Mouse (Mus musculus): ENCODE data around the gene Rad51ap2.

Rad51ap2 gene

DNA sequence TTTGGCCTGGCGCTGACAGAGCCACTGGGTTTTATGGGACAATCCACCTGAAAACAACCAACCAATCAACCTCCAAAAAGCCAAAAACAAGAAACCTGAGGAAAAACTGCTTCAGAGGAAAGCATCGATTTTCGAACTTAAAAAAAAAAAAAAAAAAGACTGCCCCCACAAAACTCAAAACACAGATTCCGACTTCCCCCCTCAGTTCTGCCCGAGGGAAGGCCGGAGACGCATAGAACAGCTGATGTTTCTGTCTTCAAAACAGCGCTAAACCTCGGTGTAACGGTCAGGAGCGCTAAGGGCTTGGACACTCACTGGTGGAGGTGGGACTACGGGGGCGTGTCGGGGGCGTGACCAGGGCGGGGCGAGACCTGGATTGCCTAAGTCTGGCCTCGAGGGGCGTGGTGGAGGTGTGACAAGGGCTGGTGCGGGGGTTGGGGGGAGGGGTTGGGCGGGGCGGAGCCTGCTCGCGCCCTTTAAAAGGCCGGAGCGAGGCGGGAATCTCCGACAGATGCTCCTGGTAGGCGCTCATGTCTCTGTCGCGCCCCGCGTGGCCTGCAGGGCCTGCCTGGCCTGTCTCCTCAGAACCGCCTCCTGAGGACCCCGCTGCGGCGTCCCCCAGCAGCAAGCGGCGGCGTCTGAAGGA lies at the start of gene Rad51ap2:
Gene Rad51ap2, plus strand, starts transcription at position 531 of the 646 bp plus-strand sequence.
- no peak for DNase-seq (ENCODE audit: extremely low spot score, low read depth, low spot score)

DNA sequence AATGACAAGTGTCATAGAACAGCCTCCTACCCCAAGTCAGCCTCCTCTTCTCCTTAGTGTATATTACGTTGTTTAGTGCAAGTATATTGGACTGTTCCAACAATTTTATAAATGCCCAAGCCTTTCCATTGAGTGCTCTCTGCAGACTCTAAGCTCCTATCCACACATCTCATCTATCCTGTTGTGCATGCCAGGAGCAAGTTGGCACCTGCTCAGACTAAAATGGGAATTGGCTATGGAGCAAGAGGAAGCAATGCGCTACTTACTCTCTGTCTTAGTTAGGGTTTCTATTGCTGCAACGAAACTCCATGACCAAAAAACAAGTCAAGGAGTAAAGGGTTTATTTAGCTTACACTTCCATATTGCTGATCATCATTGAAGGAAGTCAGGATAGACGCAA lies 48.2 kb upstream of the Rad51ap2 start:
- no peak for DNase-seq (ENCODE audit: extremely low spot score, low read depth, low spot score)

DNA sequence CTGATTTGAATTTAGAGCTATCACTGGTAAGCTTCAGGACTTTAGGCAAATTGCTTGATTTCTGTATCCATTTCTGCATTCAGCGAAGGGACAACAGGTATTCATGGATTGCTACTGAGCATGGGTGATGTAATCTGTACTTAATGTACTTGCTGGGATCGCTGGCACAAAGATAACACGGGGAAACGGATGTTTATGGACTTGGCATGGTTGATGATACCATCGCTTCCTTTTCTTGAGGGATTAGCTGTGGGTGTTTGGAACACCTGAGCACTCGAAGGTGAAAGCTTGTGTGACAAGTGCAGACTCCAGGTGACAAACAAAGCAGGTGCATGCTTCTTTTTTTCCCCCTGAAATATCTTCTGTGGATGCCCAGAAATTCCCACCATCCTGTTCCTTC lies 37.8 kb upstream of the Rad51ap2 start:
- DNase-seq (ENCODE audit: extremely low spot score, low read depth, low spot score), result no peak

DNA sequence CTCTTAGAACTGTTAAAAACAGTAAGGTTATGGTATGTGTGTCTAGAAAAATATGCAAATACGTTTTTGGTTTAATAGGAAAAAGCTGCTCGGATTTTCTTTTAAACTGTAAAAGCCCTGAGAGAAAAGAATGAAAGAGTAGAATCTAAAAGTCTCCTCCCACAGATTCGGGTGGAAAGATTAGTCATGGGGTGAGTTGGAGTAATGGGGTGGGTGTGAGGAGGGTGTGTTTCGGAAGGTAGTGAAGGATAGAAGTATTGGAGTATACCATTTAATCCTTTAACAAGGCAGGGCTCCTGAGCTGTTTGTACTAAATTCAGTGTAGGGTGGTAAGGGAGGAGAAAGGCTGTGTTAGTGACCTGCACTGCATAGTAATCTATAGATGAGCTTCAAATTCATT lies 28.5 kb upstream of the Rad51ap2 start:
- no peak for DNase-seq (ENCODE audit: extremely low spot score, low read depth, low spot score)

DNA sequence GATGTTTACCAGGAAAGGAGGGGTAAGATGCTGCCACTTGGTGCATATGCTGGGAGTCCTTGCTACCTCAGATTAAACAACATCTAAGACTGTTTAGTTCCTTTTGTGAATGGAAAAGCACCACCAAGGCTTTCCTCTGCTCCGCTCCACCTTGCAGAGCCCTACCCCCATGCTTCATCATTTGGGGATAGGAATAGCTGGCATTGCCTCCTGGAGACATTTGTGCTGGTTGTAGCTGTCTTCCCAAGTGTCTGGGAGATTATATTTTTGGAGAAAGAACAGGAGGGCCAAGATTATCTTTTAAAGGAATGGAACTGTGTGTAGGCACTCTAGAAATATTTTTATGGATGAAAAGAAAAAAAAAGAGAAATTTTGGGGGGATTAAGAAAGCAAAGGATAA lies 22.8 kb upstream of the Rad51ap2 start:
- no peak for DNase-seq (ENCODE audit: extremely low spot score, low read depth, low spot score)

DNA sequence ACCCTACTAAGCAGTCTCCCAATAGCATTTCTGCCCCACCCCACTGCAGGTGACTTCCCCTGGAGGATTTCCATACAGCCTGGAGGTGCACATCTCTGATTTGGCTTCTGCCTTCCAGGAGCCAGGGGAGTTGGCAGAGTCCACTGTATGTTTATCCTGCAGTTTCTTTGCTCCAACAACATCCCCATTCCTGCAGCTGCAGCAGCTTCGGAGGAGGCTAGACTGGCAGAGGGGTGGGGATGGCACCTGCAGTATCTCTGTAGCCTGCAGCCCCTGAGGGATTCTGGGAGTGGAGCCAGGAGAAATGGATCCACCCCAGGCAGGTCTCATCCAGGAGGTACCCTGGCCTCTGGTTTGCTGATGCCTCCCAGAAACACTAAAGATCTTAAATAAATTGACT lies 22.2 kb upstream of the Rad51ap2 start:
- DNase-seq (ENCODE audit: extremely low spot score, low read depth, low spot score), result no peak

DNA sequence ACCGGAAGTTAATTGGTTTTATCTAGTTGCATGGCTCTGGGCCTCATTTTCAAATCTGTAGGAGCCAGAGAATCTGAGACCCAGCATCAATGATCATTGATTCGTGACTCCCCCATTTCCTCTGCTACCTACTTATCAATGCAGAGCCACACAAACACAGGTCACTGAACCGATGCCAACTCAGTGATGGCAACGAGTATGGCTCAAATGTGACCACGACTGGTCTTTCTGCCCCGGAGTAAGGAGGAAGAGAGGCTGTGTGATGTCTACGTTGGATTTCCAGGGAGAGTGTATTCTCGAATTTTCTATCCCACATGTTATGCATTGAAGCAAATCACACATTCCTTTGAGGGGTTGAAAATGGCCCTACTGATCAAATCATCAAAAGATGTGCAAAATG lies 21.4 kb upstream of the Rad51ap2 start:
- no peak for DNase-seq (ENCODE audit: extremely low spot score, low read depth, low spot score)

DNA sequence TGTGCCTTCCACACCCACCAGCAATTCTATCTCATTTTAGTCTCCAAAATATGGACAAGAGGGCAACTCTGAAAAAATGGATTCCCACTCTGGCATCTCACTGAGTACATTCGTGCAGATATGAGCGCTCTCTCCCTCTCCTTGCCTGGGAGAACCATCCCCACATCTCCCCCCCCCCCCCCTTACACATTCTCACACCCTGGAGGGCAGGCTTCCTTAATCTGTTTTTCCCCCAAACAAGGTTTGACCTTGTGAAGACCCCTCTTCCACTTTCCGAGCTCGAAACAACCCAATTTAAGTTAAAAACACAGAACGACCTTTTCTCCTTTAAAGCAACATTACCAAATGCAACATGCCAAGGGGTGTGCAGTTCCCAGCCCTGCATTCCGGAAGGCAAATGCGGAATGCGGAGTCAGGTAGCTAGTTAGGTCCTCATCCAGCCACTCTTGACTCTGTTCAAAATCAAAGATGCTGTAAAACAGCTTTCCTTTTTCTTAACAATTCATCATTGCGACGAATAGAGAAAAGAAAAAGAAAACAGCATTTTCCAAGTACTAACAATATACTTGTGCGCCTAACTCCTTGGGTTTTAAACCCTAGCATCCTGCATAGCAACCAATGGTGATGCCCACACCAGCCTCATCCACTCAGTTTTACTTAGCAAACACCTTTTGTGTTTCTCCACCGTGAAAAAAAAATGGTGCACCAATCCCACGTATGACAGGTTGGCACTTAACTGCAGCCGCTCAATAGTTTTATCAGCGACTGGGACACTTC lies 20.4 kb upstream of the Rad51ap2 start:
- no peak for DNase-seq (ENCODE audit: extremely low spot score, low read depth, low spot score)

DNA sequence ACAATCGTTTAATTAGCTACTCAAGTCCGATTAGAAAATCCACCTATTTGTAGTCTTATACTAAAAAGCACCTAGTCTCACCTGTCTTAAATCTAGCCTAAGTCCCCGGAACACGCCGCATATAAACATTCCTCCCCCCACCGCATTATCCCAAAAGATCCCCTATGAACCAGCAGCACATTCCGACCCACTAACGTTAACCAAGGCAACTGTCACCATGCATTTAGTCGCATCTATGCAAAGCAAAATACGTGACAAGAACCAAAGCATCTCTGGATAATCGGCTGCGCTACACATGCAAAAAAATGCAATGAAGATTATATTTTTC lies 19.9 kb upstream of the Rad51ap2 start:
- no peak for DNase-seq (ENCODE audit: extremely low spot score, low read depth, low spot score)

DNA sequence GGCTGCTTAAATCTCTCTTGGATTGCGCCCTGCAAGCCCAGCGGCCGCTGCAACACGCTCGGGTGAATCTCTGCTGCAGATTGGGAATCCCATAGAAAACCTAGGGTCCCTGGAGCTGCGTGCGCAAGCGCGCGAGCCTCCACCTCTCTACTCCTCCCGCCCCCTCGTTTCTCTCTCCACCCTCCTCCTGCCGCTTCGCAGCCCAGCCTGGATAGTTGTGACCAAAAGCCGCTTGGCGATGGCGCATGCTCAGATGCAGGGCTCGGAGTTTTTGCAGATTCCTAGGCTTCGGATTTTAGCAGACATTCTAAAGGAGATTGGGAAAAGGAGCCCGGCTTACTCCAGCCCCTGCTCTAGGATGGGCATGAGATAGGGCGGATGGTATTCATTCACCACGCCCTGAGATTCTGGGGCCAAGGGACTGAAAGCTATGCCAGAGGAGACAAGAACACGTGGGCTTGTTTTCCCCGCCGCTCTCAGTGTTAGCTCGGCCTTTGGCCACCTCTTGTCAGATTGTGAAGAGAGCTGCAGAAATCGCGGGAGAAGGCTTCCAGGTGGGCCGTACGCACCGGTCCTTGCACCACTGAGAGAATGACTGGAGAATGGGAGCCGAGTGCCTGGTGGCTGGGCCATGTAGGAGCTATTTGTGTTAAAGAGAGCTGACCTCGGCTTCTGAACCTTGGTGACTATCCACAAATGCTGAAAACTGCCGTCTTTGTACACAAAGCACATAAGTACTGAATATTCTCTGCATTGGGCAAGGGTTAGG lies 19.2 kb upstream of the Rad51ap2 start, which contains the start of gene Vsnl1:
Gene Vsnl1, minus strand, starts transcription at position 117 of the 769 bp plus-strand sequence.
- no peak for DNase-seq (ENCODE audit: extremely low spot score, low read depth, low spot score)

DNA sequence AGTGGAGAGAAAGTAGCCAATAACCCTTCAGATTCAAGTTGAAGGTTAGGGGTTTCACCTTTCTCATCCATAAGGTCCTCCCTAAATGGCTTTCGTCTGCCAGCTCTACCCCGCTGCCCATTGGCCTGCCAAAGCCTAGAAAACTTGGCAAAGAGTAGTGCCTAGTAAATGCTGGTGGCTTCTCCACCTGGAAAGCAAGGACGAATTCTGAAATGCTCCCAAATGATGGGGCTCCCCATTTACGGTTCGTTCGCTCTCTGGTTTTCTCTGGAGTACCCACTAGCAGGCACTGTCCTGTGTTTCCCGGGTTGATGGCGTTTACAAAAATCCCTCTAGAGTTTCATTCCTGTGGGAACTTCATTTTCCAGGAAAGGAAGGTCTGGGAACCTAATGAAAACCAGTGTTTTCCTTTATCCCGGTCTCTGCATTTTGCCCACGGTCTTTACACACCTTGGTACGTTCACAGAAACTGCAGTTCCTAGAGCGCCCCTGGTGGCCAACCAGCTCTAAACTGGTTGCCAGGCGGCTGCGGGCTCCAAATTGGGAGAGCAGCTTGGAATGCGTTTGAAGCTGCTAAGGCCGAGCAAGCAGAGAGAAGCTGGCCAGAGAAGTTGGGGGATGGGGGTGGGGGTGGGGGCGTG lies 18.5 kb upstream of the Rad51ap2 start:
- peak; percentile 69 for DNase-seq (ENCODE audit: extremely low spot score, low read depth, low spot score)

DNA sequence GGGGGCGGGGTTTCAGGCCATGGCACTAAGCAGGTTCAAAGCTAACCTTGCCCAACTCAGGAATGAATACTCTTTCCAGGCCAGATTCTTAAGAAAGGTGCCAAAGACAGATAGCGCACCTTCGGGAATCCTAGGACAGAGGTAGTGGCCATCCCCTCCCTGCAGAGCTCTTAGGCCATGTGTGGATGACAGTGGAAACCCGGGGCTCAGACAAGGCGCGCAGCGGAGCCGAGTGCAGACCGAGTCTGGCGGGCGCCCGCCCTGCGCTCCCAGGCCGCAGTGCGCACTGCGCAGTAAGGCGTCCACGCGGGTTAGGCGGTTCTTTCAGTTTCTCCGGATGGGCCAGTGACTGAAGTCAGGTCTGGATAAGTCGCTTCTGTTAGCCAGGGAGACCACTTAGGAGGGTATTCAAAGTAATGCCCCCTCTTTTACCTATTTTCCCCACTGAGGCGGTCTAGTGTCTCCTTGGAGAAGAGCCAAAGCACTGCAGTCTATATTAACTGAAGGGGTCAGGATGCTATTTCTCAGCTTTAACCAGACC lies 17.9 kb upstream of the Rad51ap2 start:
- no peak for DNase-seq (ENCODE audit: extremely low spot score, low read depth, low spot score)

DNA sequence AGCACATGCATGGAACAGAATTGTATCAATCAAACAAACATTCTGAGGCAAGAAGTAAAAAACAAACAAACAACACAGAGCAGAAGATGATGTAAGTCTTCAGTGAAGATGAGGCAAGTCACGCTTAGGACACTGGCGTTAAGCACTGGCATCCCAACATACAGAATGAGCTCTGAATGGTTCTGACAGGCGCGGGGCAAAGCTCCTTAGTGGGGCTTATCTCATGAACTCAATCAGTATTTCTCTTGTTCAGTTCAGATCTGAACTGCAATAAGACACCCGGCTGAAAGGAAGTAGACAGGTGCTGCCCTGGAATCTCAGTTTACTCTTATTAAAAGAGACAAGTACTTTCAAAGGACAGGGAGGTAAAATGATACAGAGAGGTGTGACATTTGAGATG lies 1.7 kb upstream of the Rad51ap2 start:
- DNase-seq (ENCODE audit: extremely low spot score, low read depth, low spot score), result no peak

DNA sequence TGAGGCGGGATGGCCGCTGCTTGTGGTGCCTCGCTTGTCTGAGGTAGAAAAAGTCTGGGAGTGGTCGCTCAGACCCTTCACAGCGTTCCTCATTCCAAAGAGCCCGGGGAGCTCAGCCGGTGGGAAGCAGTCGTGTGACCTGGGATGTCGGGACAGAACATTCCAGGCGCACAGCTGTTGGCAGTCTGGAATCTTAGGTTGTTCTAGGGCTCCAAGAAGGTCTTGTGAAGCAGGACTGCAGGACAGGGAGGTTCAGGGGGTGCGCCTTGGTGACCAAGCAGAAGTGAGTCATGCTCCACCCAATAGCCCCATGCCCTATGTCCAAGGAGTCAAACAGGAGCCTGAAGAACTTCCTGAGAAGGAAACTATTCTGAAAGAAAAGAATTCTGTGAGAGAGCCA lies 334 bp downstream of the Rad51ap2 start:
- DNase-seq (ENCODE audit: extremely low spot score, low read depth, low spot score), result no peak

DNA sequence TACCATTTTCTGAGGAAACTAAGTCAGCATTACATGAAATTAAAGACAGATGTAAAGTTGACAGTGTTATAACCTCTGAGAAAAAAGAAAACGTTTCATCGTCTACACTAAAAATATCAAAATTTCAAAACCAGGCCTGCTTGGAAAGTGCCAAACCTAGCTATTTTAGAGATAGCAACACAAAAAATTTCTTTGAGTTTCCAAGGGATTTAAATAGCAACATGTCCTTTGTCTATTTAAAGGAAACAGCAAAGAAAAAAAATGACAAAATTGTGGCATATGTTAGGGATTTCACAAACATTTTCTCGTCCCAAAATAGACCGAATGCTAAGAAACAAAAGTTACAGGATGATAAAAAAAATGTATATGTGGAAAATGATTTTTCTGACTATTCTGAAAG lies 753 bp downstream of the Rad51ap2 start:
- DNase-seq (ENCODE audit: extremely low spot score, low read depth, low spot score), result no peak
